Mouse (Mus musculus) R1 (cell line): ENCODE measurements around the gene Klrd1.
A peak's percentile ranks its signal among the peaks of the same experiment; 100 is the strongest.
"Not testable (repeated sequence)": the region's sequence is repeated elsewhere in the genome, so short reads cannot be mapped to it uniquely, and the experiment has no call there.

Experiments
- DNase-seq: peaks from one replicate; pipeline ENCODE4 v3.0.0-alpha.2; 2018; ENCODE audit warnings: low read depth, low spot score

Gene Klrd1

DNA sequence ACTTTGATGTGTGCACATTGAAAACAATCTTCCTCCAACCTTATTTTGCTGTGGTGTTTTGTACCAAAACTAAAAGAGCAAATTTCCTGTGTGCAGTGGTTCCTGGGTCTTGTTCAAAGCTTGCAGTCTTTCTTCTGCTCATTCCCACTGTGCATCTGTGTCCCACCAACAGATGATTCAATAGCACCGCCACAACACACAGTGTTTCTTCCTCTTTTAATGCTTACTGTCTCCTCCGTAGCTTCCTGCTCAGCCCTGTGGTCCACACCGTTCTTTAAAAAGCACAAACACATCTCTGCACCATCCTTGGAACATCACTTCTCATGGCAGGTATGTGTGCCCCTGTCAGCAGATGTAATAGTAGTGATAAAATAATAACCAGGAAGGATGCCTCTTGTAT is at the start of gene Klrd1:
Klrd1 (plus strand) TSS at position 275 of the 400 bp plus-strand sequence.
- DNase-seq: no peak

DNA sequence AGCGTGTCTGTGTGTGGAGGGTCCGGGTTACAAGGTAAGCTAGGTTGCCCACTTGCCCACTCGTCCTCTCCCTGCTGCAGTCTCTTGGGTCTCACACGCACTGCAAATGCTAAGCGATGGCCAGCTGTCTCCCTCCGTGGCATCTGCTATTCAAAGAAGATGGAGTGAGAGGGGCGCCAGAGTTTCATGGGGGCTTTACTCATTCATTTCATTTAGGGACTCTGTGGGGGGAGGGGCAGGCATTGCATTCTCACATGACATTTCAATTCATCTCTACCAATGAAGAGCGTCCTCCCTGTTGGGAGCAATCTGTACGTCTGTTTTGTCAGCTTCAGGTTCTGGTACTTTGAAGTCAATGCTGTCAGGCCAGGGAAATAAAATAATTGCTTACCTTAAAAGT is 49.7 kb upstream of the Klrd1 start:
- DNase-seq: no peak

DNA sequence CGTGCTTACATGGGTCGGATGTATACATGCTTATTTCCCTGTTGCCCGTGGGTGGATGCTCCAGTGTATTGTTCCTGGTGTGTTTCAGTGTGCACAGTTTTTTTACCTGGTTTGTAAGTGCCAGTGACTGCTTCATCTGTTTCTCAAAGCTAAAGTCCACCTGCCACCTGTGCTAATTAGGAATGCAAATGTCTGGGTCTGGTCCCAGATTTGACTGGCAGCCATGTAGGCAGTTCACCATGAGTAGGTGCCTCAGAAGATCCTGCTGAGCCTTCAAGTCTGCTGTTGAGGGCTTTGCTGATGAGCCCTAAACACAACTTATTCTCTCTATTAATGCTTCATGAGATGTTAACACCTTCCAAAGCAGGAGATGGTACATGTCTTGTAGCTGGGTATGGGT is 49.0 kb upstream of the Klrd1 start:
- no peak for DNase-seq

DNA sequence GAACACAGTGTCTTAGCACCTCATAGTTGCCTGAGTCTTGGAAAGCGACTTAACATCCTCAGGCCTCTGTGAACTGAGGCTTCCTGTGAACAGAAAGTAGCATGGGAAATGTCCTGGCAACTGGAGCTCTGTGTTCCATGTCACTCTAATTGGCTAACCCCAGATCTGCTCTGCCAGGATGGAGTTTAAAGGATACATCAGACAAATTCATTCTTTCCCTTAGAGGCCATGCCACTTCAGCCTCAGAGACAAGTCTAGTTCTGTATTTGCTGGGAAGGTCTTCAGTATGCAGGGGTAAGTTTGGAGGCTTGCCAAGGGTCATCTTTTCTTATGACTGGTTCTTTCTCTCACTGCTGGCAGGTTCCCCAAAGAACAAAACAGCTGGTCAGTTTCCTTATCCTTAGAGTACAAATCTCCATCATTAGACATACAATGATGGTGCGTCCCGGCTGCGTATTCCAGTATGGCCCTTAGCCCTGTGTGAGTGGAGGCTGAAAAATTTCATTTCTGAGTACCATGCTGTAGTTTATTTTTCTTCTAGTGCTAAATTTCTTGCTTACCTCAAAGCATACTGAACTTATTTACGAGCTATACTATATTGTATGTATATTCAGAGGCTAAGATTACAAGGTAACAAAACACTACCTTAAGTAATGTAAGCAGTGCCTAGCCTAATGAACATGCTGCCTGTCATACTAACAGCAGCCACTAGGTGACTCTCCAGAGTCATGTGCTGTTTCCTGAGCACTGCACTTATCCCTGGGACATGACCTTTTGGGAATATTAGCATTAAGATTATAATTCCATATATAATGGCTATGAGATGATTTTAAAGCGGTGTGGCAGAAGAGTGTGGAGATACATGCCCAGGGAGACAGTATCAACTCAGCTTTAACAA is 47.6 kb upstream of the Klrd1 start:
- DNase-seq: peak; percentile 59

DNA sequence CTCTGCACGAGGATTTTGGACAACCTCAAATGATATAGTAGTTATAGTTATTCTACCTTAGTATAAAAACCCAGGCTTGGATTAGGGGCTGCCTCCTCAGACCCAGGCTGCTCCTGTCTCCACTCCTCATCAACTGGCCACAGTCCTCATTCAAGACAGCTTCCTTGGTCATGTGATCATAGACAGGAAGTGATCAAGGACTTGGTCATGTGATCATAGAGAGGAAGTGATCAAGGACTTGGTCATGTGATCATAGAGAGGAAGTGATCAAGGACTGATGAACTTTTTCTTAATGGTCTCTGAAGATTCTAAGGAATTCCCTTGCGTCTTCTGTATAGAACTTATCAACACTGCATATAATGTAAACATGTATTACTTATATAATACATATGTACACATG is 44.3 kb upstream of the Klrd1 start:
- no peak for DNase-seq

DNA sequence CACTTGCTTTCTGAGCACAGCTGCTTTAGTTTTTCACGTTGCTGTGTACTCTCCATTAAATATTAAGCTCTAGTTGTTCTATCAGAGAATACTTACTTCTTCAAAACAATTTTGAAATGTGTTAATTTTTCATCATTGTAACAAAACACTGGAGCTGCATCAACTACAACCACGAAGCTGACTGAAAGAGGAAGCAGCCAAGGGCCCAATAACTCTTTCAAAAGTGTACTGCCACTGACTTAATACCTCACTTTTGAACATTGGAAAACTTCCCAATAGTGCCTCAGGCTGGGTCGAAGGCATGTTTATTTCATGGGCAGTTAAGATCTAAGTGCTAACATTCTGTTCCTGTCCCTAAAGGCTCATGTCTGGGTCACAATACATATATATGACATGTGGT is 43.6 kb upstream of the Klrd1 start:
- no peak for DNase-seq

DNA sequence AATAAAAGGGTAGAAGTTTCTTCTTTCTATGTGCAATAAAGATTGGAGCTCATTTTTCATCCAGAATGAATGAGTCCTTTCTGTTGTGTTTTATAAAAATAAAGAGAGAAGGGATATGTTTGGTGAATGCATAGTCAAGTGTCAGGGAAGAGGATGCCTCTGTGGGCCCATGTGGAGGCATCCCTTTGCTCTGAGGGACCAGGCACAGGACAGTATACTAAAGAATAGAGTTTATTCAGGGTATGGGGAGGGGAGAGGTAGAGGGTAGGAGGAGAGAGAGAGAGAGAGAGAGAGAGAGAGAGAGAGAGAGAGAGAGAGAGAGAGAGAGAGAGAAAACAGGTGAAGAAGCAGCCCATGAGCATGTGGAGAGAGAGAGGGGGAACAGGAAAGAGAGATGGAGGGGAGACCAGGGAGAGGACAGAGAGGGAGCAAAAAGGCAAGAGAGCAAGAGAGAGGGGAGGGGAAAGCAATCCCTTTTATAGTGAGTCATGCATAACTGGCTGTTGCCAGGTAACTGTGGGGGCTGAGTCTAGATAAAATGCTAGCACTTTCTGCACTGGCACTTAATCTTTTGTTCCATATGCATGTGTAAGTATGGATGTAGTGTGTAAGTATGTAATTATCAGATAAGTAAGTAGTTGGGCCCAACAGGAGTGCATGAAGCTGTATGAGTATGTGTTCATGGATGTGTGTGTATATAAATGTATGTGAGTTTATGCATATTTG is 34.1 kb upstream of the Klrd1 start:
- no peak for DNase-seq

DNA sequence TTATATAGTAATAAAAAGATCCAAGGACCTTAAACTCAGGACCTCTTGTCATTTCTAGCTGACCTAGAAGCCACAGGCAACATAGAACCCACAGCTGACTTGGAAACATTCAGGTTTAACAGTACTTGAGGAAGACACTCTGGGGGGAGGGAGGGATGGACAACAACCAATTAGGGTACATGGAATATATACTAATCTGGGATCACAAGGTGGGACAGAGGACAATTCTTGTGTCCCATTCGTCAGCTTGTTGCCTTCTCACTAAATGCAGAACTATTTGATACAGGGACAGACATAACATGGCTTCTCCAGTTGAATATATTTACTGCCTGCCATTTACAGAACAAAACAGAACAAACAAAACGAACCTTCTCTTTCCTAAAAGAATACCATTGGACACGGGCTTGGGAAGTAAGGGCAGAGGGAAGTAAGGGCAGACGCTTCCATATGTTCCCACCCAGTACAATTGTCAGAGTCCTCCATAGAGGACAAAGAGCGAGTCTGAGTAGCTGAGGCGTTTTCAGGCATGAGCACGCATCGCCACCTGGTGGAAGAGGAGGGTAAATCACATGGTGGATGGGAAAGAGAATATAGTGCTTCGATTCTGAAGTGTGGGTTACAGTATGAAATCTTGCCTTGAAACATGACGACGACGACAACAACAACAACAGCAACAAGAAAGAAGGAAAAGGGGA is 32.5 kb upstream of the Klrd1 start:
- peak; percentile 69 for DNase-seq

DNA sequence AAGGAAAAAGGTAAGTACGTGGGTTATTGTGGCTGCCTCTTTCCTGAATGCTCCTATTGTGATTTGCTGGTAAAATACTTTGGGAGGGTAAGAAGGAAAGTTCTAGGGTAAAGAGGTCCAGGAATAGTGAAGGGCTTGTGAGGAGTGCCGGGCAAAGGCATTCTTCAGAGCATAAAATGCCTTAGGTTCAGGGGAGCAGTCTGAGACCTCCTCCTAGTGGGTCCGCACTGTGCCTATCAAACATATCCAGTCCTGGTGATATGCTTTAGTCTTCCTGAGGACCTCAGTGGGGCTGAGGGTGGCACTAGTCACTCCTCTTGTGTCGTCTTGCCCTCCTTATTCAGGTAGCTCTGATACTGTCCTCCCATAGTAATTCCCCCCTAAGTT is 31.9 kb upstream of the Klrd1 start:
- DNase-seq: no peak

DNA sequence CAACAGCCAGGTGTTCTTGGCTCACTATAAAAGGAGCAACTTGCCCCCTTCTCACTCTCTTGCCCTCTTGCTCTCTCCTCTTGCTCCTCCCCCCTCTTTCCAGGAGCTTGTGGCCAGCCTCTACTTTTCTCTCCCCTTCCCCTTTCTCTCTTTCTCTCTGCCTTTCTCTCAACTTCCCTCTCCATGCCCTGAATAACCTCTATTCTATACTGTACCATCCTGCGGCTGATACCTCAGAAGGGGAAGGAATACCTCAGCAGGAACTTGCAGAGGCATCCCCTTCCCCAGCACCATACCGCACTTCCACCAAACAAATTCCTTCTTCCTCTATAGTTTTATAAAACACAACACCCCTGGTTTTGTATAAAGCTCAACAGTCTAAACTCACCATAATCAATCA is 26.3 kb upstream of the Klrd1 start:
- DNase-seq: no peak

DNA sequence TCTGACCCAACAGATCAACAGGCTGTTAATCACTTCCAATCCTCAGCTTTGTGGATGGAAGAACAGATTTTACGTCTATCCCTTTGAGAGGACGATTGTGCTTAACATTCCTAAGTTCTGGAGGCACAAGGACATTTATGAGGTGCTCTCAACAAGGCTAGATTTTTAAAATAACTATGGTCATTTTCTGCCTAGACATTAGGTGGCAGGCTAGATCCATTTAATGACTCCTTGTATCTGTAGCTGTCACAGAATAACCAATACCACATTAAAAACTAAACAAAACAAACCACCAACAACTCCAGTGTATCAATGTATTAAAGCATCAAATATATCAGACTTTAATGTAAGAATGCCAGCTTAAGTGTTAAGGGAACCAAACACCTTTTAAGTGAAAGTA is 16.3 kb upstream of the Klrd1 start:
- peak; percentile 4 for DNase-seq

DNA sequence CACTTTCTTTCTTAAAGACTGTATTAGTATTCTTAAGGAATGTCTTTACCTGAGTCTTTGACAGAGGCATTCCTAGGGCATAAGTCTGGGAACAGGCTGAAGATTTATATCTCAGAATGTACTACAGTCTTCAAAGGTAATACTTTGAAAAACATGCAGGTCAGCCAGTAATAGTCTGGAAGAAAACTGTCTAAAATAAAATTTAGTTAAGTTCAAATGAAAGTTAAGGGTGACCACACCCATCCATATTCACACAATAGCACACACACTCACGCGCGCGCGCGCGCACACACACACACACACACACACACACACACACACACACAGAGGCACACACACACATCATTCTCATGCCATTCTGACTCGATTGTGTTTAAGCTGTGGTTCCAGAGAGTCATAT is 14.0 kb upstream of the Klrd1 start, which contains the start of gene Klre1:
Klre1 (plus strand) TSS at position 301 of the 400 bp plus-strand sequence.
- no peak for DNase-seq

DNA sequence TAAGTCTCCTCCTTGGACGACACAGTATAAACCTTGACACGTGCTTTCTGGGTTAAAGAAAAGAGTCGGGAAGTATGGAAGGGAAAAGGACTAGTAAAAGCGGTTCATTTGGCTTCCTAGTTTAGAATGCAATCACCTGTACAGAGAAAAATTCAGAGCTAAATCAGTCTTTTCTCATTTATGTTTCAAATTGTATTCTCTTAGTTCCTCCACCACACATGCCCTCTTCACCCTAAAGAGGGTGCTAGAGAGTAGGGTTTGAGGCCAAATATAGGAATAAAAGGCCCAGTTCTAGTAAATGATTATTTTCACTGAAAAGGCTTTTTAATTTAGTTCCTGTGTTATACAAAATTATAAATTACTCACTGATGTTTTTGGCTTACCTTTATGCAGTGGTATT is 10.3 kb upstream of the Klrd1 start:
- no peak for DNase-seq

DNA sequence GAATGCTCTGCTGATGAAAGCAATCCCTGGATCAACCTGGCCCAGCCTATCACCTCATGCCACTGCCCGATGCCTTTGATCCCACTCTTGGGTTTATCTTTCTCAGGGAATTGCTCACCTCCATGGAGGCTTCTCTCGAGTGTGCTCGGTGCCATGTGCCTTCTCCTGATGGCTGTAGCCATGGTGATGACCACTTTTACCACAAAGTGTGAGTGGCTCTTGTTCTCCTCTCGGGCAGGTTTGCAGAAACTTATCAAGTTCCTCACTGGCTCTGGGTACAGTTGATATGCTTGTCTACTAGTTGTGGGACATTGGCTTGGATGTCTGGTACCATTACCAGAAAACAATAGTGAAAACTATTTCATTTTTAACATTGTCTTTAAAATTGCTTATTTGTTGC is 9.7 kb upstream of the Klrd1 start:
- DNase-seq: no peak

DNA sequence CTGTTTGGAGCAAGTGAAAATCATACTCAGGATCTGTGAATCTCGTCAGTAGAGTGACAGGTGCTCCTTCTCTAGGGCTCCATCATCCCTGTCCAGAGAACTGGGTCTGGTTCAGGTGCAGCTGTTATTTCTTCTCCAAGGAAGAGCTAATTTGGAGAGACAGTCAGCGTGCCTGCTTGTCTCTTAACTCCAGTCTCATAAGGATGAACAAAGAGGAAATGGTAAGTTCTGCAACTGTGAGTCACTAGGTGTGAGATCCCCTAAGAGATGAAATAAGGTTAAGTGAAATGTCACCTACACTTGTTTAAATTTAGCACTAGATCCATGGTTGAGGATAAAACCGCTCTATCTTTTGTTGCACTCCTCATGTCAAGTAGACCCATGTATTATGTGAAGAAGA is 8.6 kb upstream of the Klrd1 start:
- DNase-seq: no peak

DNA sequence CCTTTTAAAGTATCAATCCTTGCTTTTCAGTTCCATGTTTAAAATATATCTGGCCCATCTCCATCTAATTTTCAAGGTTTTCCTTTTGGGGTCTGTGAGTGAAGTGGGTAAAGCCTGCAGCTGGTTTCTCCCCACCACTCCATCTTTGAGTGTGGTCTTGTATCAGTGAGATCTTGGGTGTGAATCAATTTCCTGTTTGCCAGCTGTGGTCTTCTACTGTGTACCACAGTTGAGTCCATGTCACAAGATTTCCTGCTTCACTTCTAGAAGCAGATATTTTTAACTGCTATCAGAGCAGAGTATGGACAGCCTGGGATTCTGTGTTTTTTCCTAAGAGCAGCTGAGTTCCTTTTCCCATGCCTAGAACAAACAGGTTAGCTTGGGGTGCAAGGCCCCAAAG is 16.8 kb downstream of the Klrd1 start:
- no peak for DNase-seq

DNA sequence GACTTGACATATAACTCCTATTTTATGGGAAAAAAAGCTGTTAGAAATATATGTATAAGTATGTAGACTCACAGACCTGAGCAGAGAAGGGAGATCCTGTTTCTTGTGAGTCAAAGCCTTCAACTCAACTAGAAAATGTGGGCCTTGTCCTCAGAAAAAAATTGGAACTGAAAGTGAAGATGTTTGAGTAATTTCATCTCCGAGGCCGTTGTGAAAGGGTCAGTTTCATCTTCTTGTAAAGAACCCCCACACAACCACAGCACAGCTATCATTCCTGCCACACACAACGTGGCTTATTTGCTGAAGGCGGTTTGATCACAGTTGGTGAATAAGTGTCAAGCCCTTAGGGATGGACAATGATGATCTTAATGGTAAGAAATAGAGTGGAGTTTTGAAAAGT is 32.2 kb downstream of the Klrd1 start, which contains the start of gene Klrk1:
Klrk1 (minus strand) TSS at position 130 of the 400 bp plus-strand sequence.
- no peak for DNase-seq

DNA sequence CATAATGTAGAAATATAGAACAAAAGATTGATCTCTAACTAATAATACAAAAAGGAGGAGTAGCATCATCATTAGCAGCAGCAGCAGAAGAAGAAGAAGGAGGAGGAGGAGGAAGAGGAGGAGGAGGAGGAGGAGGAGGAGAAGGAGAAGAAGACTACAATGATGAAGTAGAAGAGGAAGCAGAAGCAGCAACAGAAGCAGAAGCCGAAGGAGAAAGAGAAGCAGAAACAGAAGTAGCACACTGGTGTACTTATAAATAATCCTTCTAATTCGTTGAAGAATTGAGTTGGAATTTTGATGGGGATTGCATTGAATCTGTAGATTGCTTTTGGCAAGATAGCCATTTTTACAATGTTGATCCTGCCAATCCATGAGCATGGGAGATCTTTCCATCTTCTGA is 39.5 kb downstream of the Klrd1 start:
- DNase-seq: not testable (repeated sequence)

DNA sequence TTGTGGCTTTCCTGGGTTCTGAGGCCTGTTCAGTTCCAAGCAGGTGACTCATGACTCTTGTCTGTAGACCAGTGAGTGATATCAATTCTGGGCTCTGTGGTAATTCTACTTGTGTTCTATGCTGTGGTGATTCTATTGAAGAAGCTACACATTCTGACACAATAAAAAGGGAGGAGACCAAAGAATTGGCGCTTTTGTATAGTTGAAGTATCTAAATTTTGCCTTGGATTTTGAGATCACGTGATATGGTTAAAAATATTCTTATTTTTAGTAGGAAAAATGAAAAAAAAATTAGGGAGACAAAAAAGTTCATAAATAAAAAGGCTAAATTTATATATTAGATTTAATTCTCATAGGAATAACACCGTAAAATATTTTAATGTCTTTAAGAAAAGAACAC is 51.7 kb downstream of the Klrd1 start, which contains the start of gene Klrc3:
Klrc3 (minus strand) TSS at position 101 of the 400 bp plus-strand sequence.
- not testable (repeated sequence) for DNase-seq

DNA sequence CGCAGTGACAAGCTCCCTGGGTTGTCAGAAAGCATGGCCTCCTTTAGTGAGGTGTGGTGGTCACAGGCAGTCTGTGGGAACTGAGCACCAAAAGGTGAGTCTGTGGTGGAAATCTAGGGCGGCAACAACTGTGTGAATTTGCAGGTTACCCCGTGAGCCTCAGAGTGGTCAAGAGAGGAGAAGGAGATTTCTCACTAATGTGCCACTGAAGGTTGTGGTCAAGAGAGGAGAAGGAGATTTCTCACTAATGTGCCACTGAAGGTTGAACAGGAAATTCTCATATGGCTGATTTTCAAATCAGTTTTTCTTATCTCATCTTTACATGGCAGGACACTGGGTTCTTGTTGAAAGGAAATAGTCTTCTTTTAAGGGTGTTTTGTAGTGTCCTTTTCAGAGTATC is 52.5 kb downstream of the Klrd1 start:
- DNase-seq: not testable (repeated sequence)
